Mouse (Mus musculus): Measurements from ENCODE around the gene Plekha7.

Gene Plekha7

DNA sequence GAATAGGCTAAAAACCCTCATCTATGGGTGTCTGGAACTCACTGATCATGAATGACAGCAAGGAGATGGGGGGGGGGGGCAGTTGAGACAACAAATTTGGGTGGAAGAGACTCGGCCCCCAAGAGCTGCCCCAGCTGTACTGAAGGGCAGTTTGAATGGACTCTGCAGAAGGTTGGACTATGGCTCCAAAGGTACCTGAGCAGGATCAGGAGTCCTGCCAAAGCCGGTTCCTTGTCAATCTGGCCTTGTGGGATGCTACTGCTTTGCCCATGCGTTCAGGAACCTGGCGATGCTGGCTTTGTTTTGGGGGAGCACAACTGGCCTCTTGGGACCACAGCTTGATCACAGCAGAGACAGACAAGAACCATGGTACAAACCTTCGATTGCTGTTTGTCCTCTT lies 52.5 kb downstream of the Plekha7 start:
- no peak for ATAC-seq (ENCODE audit: insufficient number of reproducible peaks, low FRiP score, low TSS enrichment)

DNA sequence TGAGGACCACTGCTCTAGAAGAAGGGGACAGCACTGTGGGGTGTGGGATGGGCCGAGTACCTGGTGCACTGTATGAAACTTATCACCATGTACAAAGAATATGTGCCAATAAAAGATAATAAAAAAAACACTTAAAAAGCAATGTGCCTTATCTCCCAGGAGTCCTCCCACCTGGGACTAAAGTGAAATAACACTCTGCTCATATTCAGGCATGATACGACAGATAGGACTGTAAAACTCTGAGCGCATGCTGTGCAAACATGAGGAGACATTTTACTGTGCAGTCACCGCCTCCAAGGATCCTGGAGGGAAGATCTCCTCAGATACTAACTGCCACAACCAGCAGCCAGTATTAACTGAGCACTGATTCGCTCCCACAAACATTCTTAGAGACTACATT lies 53.5 kb downstream of the Plekha7 start:
- no peak for ATAC-seq (ENCODE audit: insufficient number of reproducible peaks, low FRiP score, low TSS enrichment)

DNA sequence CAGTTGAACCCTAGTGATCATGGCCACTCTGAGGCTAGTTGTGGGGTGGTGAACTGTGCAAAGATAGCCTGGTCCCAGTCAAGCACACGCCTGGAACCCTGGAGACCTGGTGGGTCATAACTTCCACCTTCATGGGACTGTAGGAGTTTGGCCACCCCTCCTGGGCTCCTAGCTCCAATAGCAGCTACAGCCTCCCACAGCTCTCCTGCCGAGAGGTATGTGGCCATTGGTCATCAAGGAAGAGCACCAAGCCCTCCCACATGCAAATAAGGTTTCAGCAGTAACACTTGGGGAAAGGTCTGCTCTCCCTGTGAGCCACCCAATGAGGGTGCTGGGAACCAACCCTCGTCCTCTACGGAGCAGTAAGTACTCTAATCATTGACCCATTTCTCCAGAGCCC lies 55.7 kb downstream of the Plekha7 start:
- no peak for ATAC-seq (ENCODE audit: insufficient number of reproducible peaks, low FRiP score, low TSS enrichment)

DNA sequence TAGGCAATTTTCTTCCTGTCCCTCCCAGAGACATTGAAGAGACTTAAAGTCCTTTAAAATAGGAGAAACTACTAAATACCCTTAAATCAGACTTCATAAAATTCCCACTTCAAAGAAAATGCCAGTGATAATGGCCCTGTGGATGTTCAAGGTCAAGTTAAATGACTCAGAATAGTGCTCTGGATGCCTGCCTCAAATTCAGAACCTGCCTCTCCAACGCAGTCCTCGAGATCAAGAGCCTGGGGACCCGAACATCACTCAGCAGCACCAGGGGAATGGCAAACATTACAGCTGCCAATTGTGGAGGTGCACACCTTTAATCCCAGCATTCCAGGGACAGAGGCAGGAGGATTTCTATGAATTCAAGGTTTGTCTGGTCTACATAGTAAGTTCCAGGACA lies 56.7 kb downstream of the Plekha7 start:
- ATAC-seq (ENCODE audit: insufficient number of reproducible peaks, low FRiP score, low TSS enrichment) = no peak

DNA sequence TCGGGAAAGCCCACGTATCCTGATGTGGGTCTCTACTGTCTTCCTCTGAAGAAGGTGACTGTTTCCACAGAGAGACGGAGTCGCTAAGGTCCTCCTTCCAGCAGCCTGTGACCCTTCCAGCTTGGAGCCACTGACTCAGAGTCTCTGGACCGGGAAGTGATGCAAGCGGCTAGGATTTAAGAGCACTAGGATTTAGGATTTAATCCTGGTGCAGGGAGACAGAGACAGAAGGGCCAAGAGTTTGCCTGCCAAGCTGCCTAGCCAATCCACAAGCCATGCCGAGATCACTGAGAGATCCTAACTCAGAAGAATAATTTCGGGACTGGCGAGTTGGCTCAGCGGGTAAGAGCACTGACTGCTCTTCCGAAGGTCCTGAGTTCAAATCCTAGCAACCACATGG lies 59.6 kb downstream of the Plekha7 start:
- no peak for ATAC-seq (ENCODE audit: insufficient number of reproducible peaks, low FRiP score, low TSS enrichment)

DNA sequence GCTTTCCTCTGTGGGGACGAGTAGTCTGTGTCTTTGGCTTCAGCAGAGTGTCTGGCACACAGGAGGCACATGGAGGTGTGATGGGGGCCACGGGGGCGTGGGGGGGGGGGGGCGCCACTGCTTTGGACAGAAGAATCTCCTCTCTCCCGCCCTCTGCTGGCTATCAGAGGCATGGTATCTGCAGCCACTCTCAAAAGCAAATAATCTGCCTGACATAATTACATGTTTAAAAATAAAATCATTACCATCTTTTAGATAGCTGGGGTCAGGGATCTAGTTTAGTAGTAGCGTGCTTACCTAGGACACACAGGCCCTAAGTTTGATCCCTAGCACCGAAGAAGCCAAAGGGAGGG lies 60.8 kb downstream of the Plekha7 start:
- no peak for ATAC-seq (ENCODE audit: insufficient number of reproducible peaks, low FRiP score, low TSS enrichment)

DNA sequence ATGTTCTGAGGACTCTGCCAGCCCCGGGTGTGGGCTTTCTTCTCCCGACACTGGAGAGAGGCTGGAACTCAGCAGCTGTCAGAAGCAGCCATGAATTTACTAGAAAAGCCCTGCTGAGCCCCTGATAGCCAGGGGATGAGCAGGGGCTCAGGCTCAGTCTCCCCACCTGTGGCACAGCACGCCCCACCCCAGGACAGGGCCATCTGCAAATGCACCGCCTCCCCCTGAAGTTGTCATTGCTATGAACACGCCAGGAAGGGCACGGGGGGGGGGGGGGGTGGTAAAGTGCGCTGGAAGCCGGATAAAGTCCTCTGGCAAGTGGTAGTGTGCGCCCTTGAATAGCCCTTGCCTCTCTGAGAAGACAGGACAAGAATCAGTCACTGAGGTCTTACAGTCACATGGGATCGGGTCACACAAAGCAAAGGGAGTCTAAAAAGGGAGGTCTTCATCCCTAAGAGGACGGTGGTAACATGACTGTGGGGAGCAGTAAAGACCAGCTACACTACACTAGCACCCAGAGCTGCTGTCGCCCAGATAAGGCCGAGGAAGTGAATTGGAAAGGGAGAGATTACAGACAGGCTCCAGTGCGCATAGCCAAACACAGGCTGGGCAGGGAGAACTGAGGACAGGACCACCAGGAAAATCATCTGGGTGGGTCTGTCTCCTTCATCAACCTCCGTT lies 61.3 kb downstream of the Plekha7 start:
- ATAC-seq (ENCODE audit: insufficient number of reproducible peaks, low FRiP score, low TSS enrichment) = 0 out of 2 replicates have a peak, but pooled peaks have one; percentile 18

DNA sequence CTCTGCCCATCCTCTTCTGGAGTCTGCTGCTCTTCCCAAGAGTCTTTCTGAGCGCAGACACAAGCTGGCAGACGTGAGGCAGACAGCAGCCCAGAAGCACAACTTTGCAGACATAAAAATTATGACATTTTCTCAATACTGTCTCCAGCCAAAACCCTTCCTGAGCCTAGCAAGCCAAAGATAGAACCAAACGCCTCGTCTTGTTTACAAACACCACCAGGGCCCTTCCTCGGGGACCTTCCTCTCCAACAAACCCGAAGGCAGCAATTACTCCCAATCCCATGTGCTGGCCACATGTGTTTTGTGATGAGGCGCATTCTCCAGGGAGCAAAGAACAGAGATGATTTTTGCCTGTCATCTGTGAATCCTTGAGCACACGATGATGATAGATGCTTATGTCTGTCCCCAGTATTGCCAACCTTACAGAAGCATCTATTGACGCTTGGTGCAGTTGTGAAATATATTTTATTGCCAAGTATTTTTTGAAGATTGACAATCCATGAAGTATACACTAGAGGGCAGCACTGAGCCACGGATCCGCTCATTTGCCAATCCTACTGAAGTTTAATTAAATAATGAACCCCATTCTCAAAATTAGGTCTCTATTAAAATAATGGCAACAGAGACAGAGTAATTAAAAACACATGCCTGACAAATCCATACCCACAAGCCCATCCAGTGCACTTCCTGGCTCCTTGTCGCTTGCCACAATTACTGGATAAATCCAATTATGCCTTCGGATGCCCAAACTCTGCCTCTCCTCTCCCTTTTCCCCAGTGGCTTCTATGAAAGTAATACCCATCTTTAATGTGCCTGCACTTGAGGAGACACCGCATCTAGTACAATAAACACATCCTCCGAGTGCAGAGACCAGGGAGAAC lies 62.1 kb downstream of the Plekha7 start:
- ATAC-seq (ENCODE audit: insufficient number of reproducible peaks, low FRiP score, low TSS enrichment) = 0 out of 2 replicates have a peak, but pooled peaks have one; percentile 40

DNA sequence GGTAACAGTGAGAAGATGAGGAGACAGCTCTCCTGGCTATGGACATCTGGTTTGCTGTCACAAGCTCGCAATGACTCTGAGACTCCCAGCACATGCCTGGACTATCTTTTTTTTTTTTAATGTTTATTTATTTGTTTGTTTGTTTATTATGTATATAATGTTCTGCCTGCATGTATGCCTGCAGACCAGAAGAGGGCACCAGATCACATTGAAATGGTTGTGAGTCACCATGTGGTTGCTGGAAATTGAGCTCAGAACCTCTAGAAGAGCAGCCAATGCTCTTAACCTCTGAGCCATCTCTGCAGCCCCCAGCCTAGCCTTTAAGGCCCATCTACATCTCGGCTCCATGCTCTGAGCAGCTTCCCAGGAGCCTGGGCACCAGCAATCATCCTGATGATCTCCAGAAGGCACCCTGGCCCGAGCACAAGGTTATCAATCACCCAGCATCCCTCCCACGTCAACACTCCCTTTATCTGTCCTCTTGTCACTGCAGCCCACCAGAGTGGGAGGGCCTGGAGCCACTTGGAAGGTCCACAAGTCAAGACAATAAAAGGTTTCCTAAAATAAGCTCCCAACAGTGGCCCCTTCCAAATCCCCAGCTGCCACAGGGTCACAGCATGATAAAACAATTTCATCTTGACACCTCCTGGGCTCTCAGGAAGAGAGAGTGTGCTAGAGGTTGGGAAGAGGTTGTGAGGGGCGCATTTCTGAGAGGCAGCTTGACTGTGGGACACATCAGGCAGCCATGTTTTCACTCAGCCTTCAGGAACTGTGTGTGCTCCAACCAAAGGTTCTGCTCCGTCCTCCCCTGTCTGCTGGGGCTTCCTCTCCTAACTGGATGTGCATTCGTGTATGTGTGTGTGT lies 63.6 kb downstream of the Plekha7 start:
- ATAC-seq (ENCODE audit: insufficient number of reproducible peaks, low FRiP score, low TSS enrichment) = no peak

DNA sequence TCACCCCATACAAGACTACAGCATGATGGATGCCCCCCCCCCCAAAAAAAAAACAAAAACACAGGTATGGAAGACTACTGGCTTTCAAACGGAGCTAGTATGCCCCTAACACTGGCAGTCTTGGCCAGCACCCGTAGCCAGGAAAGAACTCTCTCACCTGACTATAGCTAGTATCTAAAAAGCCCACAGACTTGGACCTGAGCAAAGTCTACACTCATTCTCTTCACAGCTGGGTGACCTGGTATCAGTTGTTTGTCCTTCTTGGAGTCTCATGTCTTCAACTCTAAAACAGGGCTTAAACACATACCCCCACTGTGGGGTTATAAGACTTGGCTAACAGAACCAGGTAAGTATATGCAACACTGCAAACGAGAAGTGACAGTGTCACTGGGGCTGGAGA lies 65.4 kb downstream of the Plekha7 start:
- no peak for ATAC-seq (ENCODE audit: insufficient number of reproducible peaks, low FRiP score, low TSS enrichment)

DNA sequence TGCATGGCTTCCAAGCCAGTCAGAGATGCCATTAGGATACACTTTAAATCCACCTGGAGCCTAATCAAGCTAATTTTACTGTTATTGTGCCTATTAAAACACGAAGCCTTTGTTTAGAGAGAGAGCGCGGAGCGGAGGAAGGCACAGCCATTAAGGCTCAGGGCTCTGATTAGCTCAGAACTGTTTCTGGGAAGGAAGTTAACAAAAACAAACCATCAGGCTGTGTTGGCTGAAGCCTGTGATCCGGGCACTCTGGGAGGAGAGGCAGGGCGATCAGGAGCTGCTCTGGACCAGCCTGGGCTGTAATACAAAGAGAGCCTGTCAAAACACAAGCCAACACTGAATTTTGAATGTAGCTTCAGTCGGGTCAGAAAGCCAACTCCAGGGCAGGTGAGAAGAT lies 66.6 kb downstream of the Plekha7 start:
- no peak for ATAC-seq (ENCODE audit: insufficient number of reproducible peaks, low FRiP score, low TSS enrichment)

DNA sequence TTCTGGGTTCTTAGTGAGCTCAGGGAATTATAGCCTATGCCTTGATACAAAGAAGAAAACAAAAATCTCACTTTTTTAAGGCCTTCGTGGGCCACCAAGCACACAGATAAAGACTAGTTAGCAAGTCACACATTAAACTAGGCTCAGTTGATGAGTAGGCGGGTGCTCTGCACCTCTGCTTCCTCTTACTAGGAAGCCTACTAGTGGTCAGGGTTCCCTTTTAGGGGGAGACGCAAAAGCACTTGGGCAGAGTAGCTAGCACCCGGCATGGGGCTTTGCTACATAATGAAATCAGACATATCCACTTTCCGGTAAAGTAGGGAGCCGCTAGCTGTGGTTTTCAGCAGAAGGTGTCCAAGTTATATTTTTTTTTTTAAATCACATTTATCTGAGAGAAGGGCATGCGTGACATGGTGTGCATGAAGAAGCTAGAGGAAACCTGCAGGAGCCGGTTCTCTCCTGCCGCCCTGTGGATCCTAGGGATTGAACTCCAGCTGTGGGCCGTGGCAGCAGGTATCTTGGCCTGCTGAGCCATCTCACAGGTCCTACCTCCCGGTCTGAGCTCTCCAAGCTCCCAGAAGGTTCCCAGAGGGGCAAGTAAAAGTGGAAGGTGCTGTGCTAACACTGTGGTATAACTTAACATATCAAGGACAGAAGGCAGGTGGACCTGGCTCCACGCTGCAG lies 67.2 kb downstream of the Plekha7 start:
- no peak for ATAC-seq (ENCODE audit: insufficient number of reproducible peaks, low FRiP score, low TSS enrichment)

DNA sequence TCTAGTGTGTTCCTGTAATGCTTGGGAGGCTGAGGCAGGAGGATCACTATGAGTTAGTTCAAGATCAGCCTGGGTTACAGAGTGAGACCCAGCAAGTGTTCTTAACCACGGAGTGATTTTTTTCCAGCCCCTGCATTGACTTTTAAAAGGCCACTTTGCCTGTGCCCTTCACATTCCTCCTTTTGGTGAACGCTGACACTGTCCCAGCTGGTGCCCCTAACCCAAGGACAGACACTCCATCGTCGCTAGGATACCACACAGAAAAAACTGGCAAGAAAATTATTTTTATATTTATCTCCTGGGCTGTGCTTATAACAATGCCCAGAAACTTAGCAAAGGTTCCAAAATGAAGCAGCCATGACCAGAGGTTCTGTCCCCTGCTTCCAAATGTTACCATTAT lies 67.8 kb downstream of the Plekha7 start:
- no peak for ATAC-seq (ENCODE audit: insufficient number of reproducible peaks, low FRiP score, low TSS enrichment)

DNA sequence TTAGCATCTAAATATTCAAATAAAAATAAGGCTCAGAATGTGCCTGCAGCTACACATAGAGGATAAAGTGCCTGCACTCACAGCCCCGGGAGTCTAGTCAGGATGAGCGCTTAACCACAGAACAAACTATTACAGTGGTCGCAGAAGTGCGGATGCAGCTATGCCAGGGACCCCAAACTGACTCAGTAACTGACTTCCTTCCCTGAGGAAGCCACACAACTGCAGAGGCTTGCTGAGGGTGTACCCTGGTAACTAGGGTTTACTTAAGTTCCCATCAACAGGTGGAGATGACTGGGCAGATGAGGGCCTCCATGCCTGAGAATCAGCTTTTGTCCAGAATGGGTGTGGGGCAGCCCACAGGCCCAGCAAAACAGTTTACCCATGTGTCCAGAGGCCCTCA lies 69.9 kb downstream of the Plekha7 start:
- no peak for ATAC-seq (ENCODE audit: insufficient number of reproducible peaks, low FRiP score, low TSS enrichment)

DNA sequence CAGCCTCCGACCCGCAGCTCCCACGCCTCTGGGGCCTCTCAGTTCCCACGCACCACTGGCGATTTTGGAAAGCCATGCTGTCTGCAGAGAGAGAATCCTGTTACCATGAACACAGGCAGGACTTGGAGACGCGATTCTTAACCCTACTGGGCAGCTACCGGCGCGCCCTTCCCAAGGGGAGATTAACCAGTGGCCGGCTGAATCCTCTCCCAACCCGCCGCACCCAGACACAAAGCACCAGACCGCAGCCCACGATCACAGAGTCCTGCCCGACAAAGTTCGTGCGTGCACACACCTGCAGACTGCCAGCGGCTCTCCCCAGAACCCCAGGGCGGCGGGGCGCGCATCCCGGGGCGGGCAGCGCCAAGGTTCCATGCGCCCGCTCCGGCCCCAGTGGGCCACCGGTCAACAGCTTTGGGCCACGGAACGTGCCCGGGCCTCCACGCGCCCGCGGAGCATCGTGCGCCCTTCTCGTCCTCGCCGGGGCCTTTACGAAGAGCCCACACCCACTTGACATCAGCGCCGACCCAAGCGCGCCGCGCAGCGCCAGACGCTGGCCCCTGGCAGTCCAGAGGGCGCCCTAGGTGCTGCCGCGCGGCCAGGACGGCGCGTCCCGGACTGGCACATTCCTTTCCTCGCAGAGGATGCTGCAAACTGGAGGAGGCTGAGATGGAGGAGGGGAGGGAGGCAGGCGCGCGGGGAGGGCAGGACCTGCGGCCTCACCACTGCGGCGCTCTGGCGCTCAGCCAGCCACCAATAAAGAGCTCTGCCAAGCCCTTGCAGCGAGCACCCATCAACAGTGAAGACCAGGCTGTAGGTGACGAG lies 70.8 kb downstream of the Plekha7 start:
- no peak for ATAC-seq (ENCODE audit: insufficient number of reproducible peaks, low FRiP score, low TSS enrichment)

DNA sequence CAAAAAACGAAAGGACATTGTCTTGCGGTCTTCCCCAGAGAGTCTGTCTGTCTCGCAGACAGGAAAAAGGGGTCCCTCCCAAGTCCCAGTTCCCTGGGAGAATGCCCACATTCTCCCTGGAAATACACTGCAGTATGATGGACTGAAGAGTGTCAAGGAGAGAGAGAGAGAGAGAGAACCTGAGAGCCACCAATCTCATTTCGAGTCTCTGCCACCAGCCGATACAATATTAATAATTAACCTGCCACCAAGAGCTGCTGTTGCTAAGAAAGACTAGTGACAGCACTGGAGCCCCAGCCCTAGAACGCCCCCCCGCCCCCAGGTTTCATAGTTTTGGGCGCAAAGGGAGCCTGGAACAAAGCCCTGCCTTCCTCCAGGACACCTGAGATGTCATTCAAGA lies 71.6 kb downstream of the Plekha7 start:
- ATAC-seq (ENCODE audit: insufficient number of reproducible peaks, low FRiP score, low TSS enrichment) = no peak

DNA sequence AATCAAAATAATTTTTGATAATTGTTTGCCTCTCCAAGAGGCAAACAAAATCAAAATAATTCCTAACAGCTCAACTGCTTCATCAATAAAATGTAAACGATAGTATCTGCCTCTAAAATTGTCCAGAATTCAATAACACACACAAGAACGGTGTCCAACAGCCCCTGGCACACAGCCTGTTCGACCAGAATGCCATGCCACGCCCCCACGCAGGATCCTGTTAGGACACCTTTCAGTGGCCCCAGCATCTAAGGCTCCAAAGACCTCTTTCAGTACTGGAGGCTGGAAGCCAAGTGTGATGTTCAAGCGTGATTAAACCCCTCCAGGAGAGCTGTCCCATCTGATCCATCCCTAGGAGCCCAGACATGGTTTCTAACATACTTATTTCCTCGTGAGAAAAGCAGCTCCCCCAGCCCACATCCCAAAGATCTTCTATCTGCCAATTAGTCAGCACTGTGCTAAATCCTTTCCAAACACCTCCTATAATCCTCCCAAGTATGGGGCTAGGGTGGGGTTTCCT lies 73.8 kb downstream of the Plekha7 start:
- ATAC-seq (ENCODE audit: insufficient number of reproducible peaks, low FRiP score, low TSS enrichment) = no peak

DNA sequence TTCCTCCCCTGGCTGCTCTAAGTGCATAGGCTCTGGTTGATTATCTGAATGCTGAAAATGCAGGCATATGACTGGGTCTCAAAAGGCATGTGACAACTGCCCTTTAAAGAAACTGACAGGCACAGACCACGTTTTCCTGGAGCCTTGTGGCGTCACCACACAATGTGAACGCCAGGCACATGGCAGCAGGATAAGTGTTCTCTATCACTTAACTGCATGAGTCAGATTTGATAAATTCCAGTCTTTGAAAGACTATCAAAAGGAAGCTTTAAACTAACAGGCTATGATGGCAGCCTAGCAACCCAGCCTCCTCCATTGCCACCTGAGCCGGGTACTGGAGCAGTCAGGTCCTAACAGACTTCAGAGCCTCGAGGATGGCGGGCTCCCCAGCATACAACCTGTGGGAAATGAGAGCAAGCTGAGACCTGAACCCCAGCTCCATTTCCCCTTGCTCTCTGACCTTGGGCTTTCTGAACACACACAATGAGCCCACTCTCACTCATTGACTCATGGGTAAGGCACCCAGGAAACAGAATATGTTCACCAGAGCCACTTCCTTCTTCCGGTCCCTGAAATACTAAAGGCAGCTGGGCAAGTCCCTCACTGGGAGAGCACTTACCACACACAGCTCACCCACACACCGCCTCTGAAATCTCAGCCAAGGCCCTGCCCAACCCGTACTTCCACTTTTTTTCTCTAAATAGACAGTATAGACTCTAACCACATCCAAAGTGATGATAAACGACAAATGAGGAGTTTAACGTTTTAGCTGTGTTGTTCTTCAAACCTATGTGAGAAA lies 77.2 kb downstream of the Plekha7 start:
- ATAC-seq (ENCODE audit: insufficient number of reproducible peaks, low FRiP score, low TSS enrichment) = no peak

DNA sequence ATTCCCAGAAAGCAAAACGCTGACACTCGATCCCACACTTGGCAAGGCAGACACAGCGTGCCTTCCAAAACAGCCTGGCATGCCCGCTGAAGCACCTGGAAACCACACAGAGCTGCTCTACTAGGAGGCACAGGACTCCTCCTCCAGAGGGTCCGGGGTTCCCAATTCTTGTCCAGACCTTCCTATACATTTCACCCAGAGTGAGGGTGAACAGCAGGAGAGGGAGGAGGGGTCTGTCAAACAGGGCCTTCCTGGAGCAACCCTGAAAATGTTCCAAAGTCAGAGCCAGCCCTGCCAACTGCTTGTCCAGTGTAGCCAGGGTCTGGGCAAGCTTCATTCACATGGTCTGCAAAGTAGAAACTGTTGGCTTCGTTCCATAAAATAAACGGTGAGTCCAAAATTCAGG lies 81.3 kb downstream of the Plekha7 start:
- ATAC-seq (ENCODE audit: insufficient number of reproducible peaks, low FRiP score, low TSS enrichment) = no peak

Measured in cerebellum, adult (tissue).